Mouse (Mus musculus) embryonic facial prominence, embryonic 12.5 days (tissue): Measurements from ENCODE around the gene Tbc1d5. TPM values are rescaled to one million over a fixed set of nuclear protein-coding genes. Genes with fewer than 3 reads are reported as not detected.
"Not testable (repeated sequence)": the region's sequence is repeated elsewhere in the genome, so short reads cannot be mapped to it uniquely, and the experiment has no call there.

Source experiments
- ATAC-seq: fragments of 200-750 bp; cut with Nextera tagmentation; 2 replicates; pipeline ENCODE4 v1.8.0; 2017; ENCODE audit not compliant: insufficient number of reproducible peaks, insufficient read depth, low FRiP score, low TSS enrichment
- H3K27ac ChIP-seq: fragments of 300-500 bp; sonication (generic); 2 replicates; pipeline ENCODE4 v1.5.1; 2016; ENCODE audit warnings: mild to moderate bottlenecking
- H3K27me3 ChIP-seq: fragments of 300-500 bp; sonication (generic); 2 replicates; pipeline ENCODE4 v1.6.1; 2016; ENCODE audit warnings: mild to moderate bottlenecking, moderate library complexity
- H3K36me3 ChIP-seq: fragments of 300-500 bp; sonication (generic); 2 replicates; pipeline ENCODE4 v1.6.1; 2016; ENCODE audit warnings: mild to moderate bottlenecking
- H3K4me1 ChIP-seq: fragments of 300-500 bp; sonication (generic); 2 replicates; pipeline ENCODE4 v1.6.1; 2016
- H3K4me2 ChIP-seq: fragments of 300-500 bp; sonication (generic); replicated peaks from 2 replicates; pipeline ENCODE4 v1.6.1; 2016; ENCODE audit warnings: mild to moderate bottlenecking, moderate library complexity
- H3K4me3 ChIP-seq: fragments of 300-500 bp; sonication (generic); 2 replicates; pipeline ENCODE4 v1.5.1; 2016; ENCODE audit warnings: mild to moderate bottlenecking
- H3K9ac ChIP-seq: fragments of 300-500 bp; sonication (generic); 2 replicates; pipeline ENCODE4 v1.6.1; 2016; ENCODE audit warnings: mild to moderate bottlenecking, moderate library complexity
- H3K9me3 ChIP-seq: fragments of 300-500 bp; sonication (generic); 2 replicates; pipeline ENCODE4 v1.6.1; 2016; ENCODE audit warnings: mild to moderate bottlenecking, moderate library complexity
- WGBS: fragments of 180-500 bp; shearing (Covaris S2); methylation state at CpG from one replicate; pipeline ENCODE4 v1.1.7; 2016; 5-methylcytosine and 5-hydroxymethylcytosine counted together
- polyA plus RNA-seq: library from polyadenylated mRNA; unstranded; fragments of >200 nt; fragmentation: Nextera tagmentation; extraction: Ambion mirVana; gene quantifications from 2 replicates; pipeline ENCODE4 v1.2.1, GENCODE M21; 2016

Gene Tbc1d5
- polyA plus RNA-seq, 1 experiment from 2014 or later = 13.0 TPM

- ATAC-seq = no peak
- Histone ChIP-seq H3K36me3 (no peaks in the 10 kb centered on the region), H3K4me3 (no peak overlapping the region), H3K27ac (no peak overlapping the region), H3K9me3 (no peaks in the 10 kb centered on the region), H3K9ac (no peak overlapping the region), H3K4me2 (no peak overlapping the region), H3K4me1 (no peaks in the 10 kb centered on the region), H3K27me3 (no peaks in the 10 kb centered on the region)
- WGBS = 72% methylated on average over 2 of the region's 2 CpGs
These were observed 454.8 kb downstream of the Tbc1d5 start for GRCm38 (mm10) chr17:50724376-50724775.

- no peak overlapping the region for H3K9ac ChIP-seq
- H3K4me2 ChIP-seq = no peak overlapping the region
- no peaks in the 10 kb centered on the region for H3K4me1 ChIP-seq
- WGBS = 74% methylated on average over 5 of the region's 5 CpGs
- no peak overlapping the region for H3K4me3 ChIP-seq
- H3K36me3 ChIP-seq = no peaks in the 10 kb centered on the region
- no peaks in the 10 kb centered on the region for H3K27me3 ChIP-seq
- H3K27ac ChIP-seq = no peak overlapping the region
- no peak for ATAC-seq
- H3K9me3 ChIP-seq = no peaks in the 10 kb centered on the region
These were observed 461.6 kb downstream of the Tbc1d5 start for GRCm38 (mm10) chr17:50717586-50717985.

GRCm38 (mm10) chr17:50710497-50711222 lies 468.5 kb downstream of the Tbc1d5 start:
- H3K4me1 ChIP-seq = no peaks in the 10 kb centered on the region
- ATAC-seq = no peak
- no peaks in the 10 kb centered on the region for H3K27me3 ChIP-seq
- H3K9me3 ChIP-seq = no peaks in the 10 kb centered on the region
- no peak overlapping the region for H3K4me3 ChIP-seq
- H3K4me2 ChIP-seq = no peak overlapping the region
- 73% methylated on average over 7 of the region's 7 CpGs for WGBS
- no peak overlapping the region for H3K9ac ChIP-seq
- no peaks in the 10 kb centered on the region for H3K36me3 ChIP-seq
- no peak overlapping the region for H3K27ac ChIP-seq

- H3K9ac ChIP-seq, H3K27me3 ChIP-seq, H3K27ac ChIP-seq, H3K36me3 ChIP-seq, H3K9me3 ChIP-seq, ATAC-seq, H3K4me1 ChIP-seq: not testable (repeated sequence)
- H3K4me2 ChIP-seq = peak overlapping the region; percentile 45
- 6% methylated on average over 39 of the region's 39 CpGs for WGBS
- 0 out of 2 replicates have a peak overlapping the region, but pooled peaks have one; percentile 16 for H3K4me3 ChIP-seq
These were observed 480.7 kb downstream of the Tbc1d5 start for GRCm38 (mm10) chr17:50698410-50698809.

- Histone ChIP-seq H3K9ac (no peak overlapping the region), H3K4me1 (no peaks in the 10 kb centered on the region), H3K4me2 (no peak overlapping the region), H3K4me3 (no peak overlapping the region), H3K27me3 (no peaks in the 10 kb centered on the region), H3K36me3 (0 out of 2 replicates have a peak, but pooled peaks cover 4% of the 10 kb centered on the region), H3K9me3 (no peaks in the 10 kb centered on the region), H3K27ac (no peak overlapping the region)
- ATAC-seq = no peak
- WGBS = 92% methylated on average over 6 of the region's 6 CpGs
These were observed 491.0 kb downstream of the Tbc1d5 start for GRCm38 (mm10) chr17:50688135-50688534.

GRCm38 (mm10) chr17:50687670-50688069 lies 491.5 kb downstream of the Tbc1d5 start:
- Histone ChIP-seq H3K36me3 (0 out of 2 replicates have a peak, but pooled peaks cover 4% of the 10 kb centered on the region), H3K4me1 (no peaks in the 10 kb centered on the region), H3K27ac (no peak overlapping the region), H3K4me3 (no peak overlapping the region), H3K4me2 (no peak overlapping the region), H3K9me3 (no peaks in the 10 kb centered on the region), H3K9ac (no peak overlapping the region), H3K27me3 (no peaks in the 10 kb centered on the region)
- no peak for ATAC-seq
- WGBS = 73% methylated on average over 10 of the region's 10 CpGs

GRCm38 (mm10) chr17:50684960-50685645 lies 494.0 kb downstream of the Tbc1d5 start:
- no peak for ATAC-seq
- no peak overlapping the region for H3K4me3 ChIP-seq
- H3K9ac ChIP-seq = no peak overlapping the region
- H3K9me3 ChIP-seq = no peaks in the 10 kb centered on the region
- WGBS = 66% methylated on average over 7 of the region's 7 CpGs
- H3K27ac ChIP-seq = no peak overlapping the region
- H3K27me3 ChIP-seq = no peaks in the 10 kb centered on the region
- H3K4me1 ChIP-seq = no peaks in the 10 kb centered on the region
- 0 out of 2 replicates have a peak, but pooled peaks cover 4% of the 10 kb centered on the region for H3K36me3 ChIP-seq
- no peak overlapping the region for H3K4me2 ChIP-seq
